Mouse (Mus musculus) forebrain, embryonic 15.5 days (tissue): Measurements from ENCODE around the gene Sema3b. TPM values are rescaled to one million over a fixed set of nuclear protein-coding genes. Genes with fewer than 3 reads are reported as not detected.

Experiments used
- ATAC-seq: fragments of 200-750 bp; cut with Nextera tagmentation; replicated peaks from 2 replicates; pipeline ENCODE4 v1.8.0; 2017; ENCODE audit warnings: mild to moderate bottlenecking, moderate TSS enrichment, moderate library complexity
- H3K27ac ChIP-seq: fragments of 300-500 bp; sonication (generic); replicated peaks from 2 replicates; pipeline ENCODE4 v1.5.1; 2015; ENCODE audit warnings: mild to moderate bottlenecking, inconsistent platforms
- H3K27me3 ChIP-seq: fragments of 300-500 bp; sonication (generic); 2 replicates; pipeline ENCODE4 v1.6.1; 2015; ENCODE audit warnings: inconsistent platforms
- H3K36me3 ChIP-seq: fragments of 300-500 bp; sonication (generic); 2 replicates; pipeline ENCODE4 v1.6.1; 2015; ENCODE audit warnings: mild to moderate bottlenecking, inconsistent platforms
- H3K4me1 ChIP-seq: fragments of 300-500 bp; sonication (generic); 2 replicates; pipeline ENCODE4 v1.6.1; 2015; ENCODE audit warnings: inconsistent platforms
- H3K4me2 ChIP-seq: fragments of 300-500 bp; sonication (generic); replicated peaks from 2 replicates; pipeline ENCODE4 v1.6.1; 2015; ENCODE audit warnings: mild to moderate bottlenecking, inconsistent platforms
- H3K4me3 ChIP-seq: fragments of 300-500 bp; sonication (generic); 2 replicates; pipeline ENCODE4 v1.5.1; 2015; ENCODE audit warnings: mild to moderate bottlenecking, inconsistent platforms
- H3K9ac ChIP-seq: fragments of 300-500 bp; sonication (generic); replicated peaks from 2 replicates; pipeline ENCODE4 v1.6.1; 2015; ENCODE audit warnings: mild to moderate bottlenecking, inconsistent platforms
- H3K9me3 ChIP-seq: fragments of 300-500 bp; sonication (generic); 2 replicates; pipeline ENCODE4 v1.6.1; 2016; ENCODE audit warnings: inconsistent platforms
- WGBS: fragments of 180-500 bp; shearing (Covaris S2); methylation state at CpG from one replicate; pipeline ENCODE4 v1.1.7; 2015; ENCODE audit warnings: mixed read lengths; 5-methylcytosine and 5-hydroxymethylcytosine counted together
- polyA plus RNA-seq: library from polyadenylated mRNA; unstranded; fragments of >200 nt; fragmentation: Nextera tagmentation; extraction: Ambion mirVana; gene quantifications from 2 replicates; pipeline ENCODE4 v1.2.1, GENCODE M21; 2015

Sema3b gene
- polyA plus RNA-seq, 1 experiment from 2014 or later, result 2.8 TPM

- no peaks in the 10 kb centered on the region for H3K27me3 ChIP-seq
- no peak for ATAC-seq
- H3K4me3 ChIP-seq, result no peak overlapping the region
- no peaks in the 10 kb centered on the region for H3K36me3 ChIP-seq
- H3K4me2 ChIP-seq, result peak overlapping the region; percentile 97
- WGBS, result 21% methylated on average over 9 of the region's 9 CpGs
- no peaks in the 10 kb centered on the region for H3K9me3 ChIP-seq
- H3K4me1 ChIP-seq, result peaks cover 81% of the 10 kb centered on the region
- no peak overlapping the region for H3K9ac ChIP-seq
- peak overlapping the region; percentile 89 for H3K27ac ChIP-seq
Measured at GRCm38 (mm10) chr9:107631311-107631826, 22.3 kb upstream of the Sema3b start.

GRCm38 (mm10) chr9:107630576-107630975 is 21.5 kb upstream of the Sema3b start:
- H3K4me1 ChIP-seq, result peaks cover 88% of the 10 kb centered on the region
- peak overlapping the region; percentile 89 for H3K27ac ChIP-seq
- peak overlapping the region; percentile 36 for H3K4me2 ChIP-seq
- ATAC-seq, result peak; percentile 18; the same call in 1 of the 2 replicates
- WGBS, result 3% methylated on average over 4 of the region's 4 CpGs
- 0 out of 2 replicates have a peak overlapping the region, but pooled peaks have one; percentile 10 for H3K4me3 ChIP-seq
- H3K9ac ChIP-seq, result peak overlapping the region; percentile 39
- no peaks in the 10 kb centered on the region for H3K9me3 ChIP-seq
- H3K27me3 ChIP-seq, result no peaks in the 10 kb centered on the region
- 0 out of 2 replicates have a peak, but pooled peaks cover 1% of the 10 kb centered on the region for H3K36me3 ChIP-seq

- peaks cover 94% of the 10 kb centered on the region for H3K4me1 ChIP-seq
- H3K9me3 ChIP-seq, result no peaks in the 10 kb centered on the region
- peak overlapping the region; percentile 36 for H3K4me2 ChIP-seq
- H3K27ac ChIP-seq, result peak overlapping the region; percentile 89
- H3K36me3 ChIP-seq, result 0 out of 2 replicates have a peak, but pooled peaks cover 4% of the 10 kb centered on the region
- ATAC-seq, result peak; percentile 1; the same call in 1 of the 2 replicates
- H3K4me3 ChIP-seq, result peak overlapping the region; percentile 10; the same call in 1 of the 2 replicates
- WGBS, result 4% methylated on average over 14 of the region's 14 CpGs
- peak overlapping the region; percentile 39 for H3K9ac ChIP-seq
- H3K27me3 ChIP-seq, result no peaks in the 10 kb centered on the region
Measured at GRCm38 (mm10) chr9:107629901-107630425, 20.9 kb upstream of the Sema3b start.

GRCm38 (mm10) chr9:107629411-107629730 is 20.3 kb upstream of the Sema3b start:
- H3K4me2 ChIP-seq, result peak overlapping the region; percentile 36
- peak overlapping the region; percentile 89 for H3K27ac ChIP-seq
- ATAC-seq, result no peak
- 0 out of 2 replicates have a peak, but pooled peaks cover 4% of the 10 kb centered on the region for H3K36me3 ChIP-seq
- no peaks in the 10 kb centered on the region for H3K9me3 ChIP-seq
- H3K27me3 ChIP-seq, result no peaks in the 10 kb centered on the region
- 21% methylated on average over 4 of the region's 4 CpGs for WGBS
- peaks cover 91% of the 10 kb centered on the region for H3K4me1 ChIP-seq
- no peak overlapping the region for H3K4me3 ChIP-seq
- peak overlapping the region; percentile 33 for H3K9ac ChIP-seq

GRCm38 (mm10) chr9:107628721-107629410 is 19.8 kb upstream of the Sema3b start:
- ATAC-seq, result no peak
- Histone ChIP-seq H3K27ac (peak overlapping the region; percentile 89), H3K9ac (peak overlapping the region; percentile 33), H3K36me3 (0 out of 2 replicates have a peak, but pooled peaks cover 4% of the 10 kb centered on the region), H3K9me3 (no peaks in the 10 kb centered on the region), H3K4me3 (no peak overlapping the region), H3K4me2 (peak overlapping the region; percentile 36), H3K4me1 (peaks cover 88% of the 10 kb centered on the region), H3K27me3 (no peaks in the 10 kb centered on the region)
- 34% methylated on average over 15 of the region's 15 CpGs for WGBS

GRCm38 (mm10) chr9:107627387-107628255 is 18.6 kb upstream of the Sema3b start:
- Histone ChIP-seq H3K27ac (peak overlapping the region; percentile 89), H3K9ac (peak overlapping the region; percentile 33), H3K4me3 (no peak overlapping the region), H3K27me3 (no peaks in the 10 kb centered on the region), H3K4me2 (peak overlapping the region; percentile 38), H3K4me1 (peaks cover 80% of the 10 kb centered on the region), H3K9me3 (no peaks in the 10 kb centered on the region), H3K36me3 (peaks cover 9% of the 10 kb centered on the region; the same call in 1 of the 2 replicates)
- ATAC-seq, result no peak
- WGBS, result 13% methylated on average over 20 of the region's 20 CpGs

GRCm38 (mm10) chr9:107626844-107627277 is 17.8 kb upstream of the Sema3b start:
- peaks cover 17% of the 10 kb centered on the region; the same call in 1 of the 2 replicates for H3K36me3 ChIP-seq
- H3K4me1 ChIP-seq, result peaks cover 72% of the 10 kb centered on the region
- WGBS, result 0% methylated on average over 2 of the region's 2 CpGs
- H3K4me3 ChIP-seq, result peak overlapping the region; percentile 19
- peak overlapping the region; percentile 44 for H3K9ac ChIP-seq
- no peaks in the 10 kb centered on the region for H3K27me3 ChIP-seq
- peak overlapping the region; percentile 38 for H3K4me2 ChIP-seq
- no peaks in the 10 kb centered on the region for H3K9me3 ChIP-seq
- peak overlapping the region; percentile 89 for H3K27ac ChIP-seq
- ATAC-seq, result peak; percentile 67

GRCm38 (mm10) chr9:107626158-107626843 is 17.3 kb upstream of the Sema3b start:
- Histone ChIP-seq H3K9me3 (no peaks in the 10 kb centered on the region), H3K27me3 (no peaks in the 10 kb centered on the region)
- 17% methylated on average over 15 of the region's 15 CpGs for whole genome bisulfite sequencing

GRCm38 (mm10) chr9:107625351-107626128 is 16.5 kb upstream of the Sema3b start:
- Histone ChIP-seq H3K4me1 (peaks cover 59% of the 10 kb centered on the region), H3K36me3 (peaks cover 17% of the 10 kb centered on the region; the same call in 1 of the 2 replicates), H3K9ac (no peak overlapping the region; the same call in 1 of the 2 replicates), H3K27ac (peak overlapping the region; percentile 89), H3K9me3 (no peaks in the 10 kb centered on the region), H3K27me3 (no peaks in the 10 kb centered on the region), H3K4me2 (no peak overlapping the region), H3K4me3 (no peak overlapping the region)
- WGBS, result 84% methylated on average over 12 of the region's 12 CpGs
- ATAC-seq, result no peak

More at GRCm38 (mm10) chr9:107626158-107626843, 17.3 kb upstream of the Sema3b start:
- peaks cover 17% of the 10 kb centered on the region; the same call in 1 of the 2 replicates for H3K36me3 ChIP-seq
- H3K27ac ChIP-seq, result peak overlapping the region; percentile 89
- H3K9ac ChIP-seq, result peak overlapping the region; percentile 44
- H3K4me1 ChIP-seq, result peaks cover 67% of the 10 kb centered on the region
- H3K4me2 ChIP-seq, result peak overlapping the region; percentile 38
- peak; percentile 53 for ATAC-seq
- H3K4me3 ChIP-seq, result peak overlapping the region; percentile 19

GRCm38 (mm10) chr9:107624951-107625350 is 15.9 kb upstream of the Sema3b start:
- no peak overlapping the region for H3K9ac ChIP-seq
- H3K27me3 ChIP-seq, result no peaks in the 10 kb centered on the region
- no peak for ATAC-seq
- 78% methylated on average over 3 of the region's 3 CpGs for WGBS
- no peak overlapping the region for H3K4me3 ChIP-seq
- H3K36me3 ChIP-seq, result peaks cover 21% of the 10 kb centered on the region
- peak overlapping the region; percentile 89 for H3K27ac ChIP-seq
- no peak overlapping the region for H3K4me2 ChIP-seq
- no peaks in the 10 kb centered on the region for H3K9me3 ChIP-seq
- H3K4me1 ChIP-seq, result peaks cover 53% of the 10 kb centered on the region
